23 mouse cellular contexts compared by ENCODE assay signal in genomic region chr4:154360441-154360840, GRCm38 (mm10). TPM values are rescaled to one million over a fixed set of nuclear protein-coding genes. Genes with fewer than 3 reads are reported as not detected.
DNase-seq lines count a peak whose midpoint lies in the region; ATAC-seq lines count a peak whose summit lies in the region.
"Had no signal": no experiment of that assay in that cellular context is flagged by ENCODE, and none has a peak within 500 bp of the region (broad histone marks: within the 10 kb centered on the region; RNA-seq: fewer than 3 reads in every experiment).

No protein-coding gene starts in this region.

- H3K4me3 ChIP-seq in lung, embryonic 15.5 days, result no peak overlapping the region
- no peak overlapping the region for H3K4me3 ChIP-seq in intestine, embryonic 15.5 days (replicated peaks)
- no peak overlapping the region for H3K4me3 ChIP-seq in stomach, embryonic 15.5 days (replicated peaks)
- H3K4me3 ChIP-seq: forebrain, embryonic 12.5 days; hindbrain, embryonic 15.5 days; liver, embryonic 15.5 days; midbrain, embryonic 13.5 days had no signal

- DNase-seq in lung, adult 18-20 months, result no peak
- DNase-seq in R1 (ENCODE audit: low read depth, low spot score) (peak; percentile 73), liver (no peak)
- no peak for DNase-seq in right cerebral cortex, postnatal 10 days (ENCODE audit: low spot score in 2 of 2)
- DNase-seq: adrenal gland, postnatal 25 days; cerebellum, adult 11 months; gastrocnemius, postnatal 10 days; heart, adult 11 months; heart, postnatal 14 days; kidney, adult 18-20 months; right cerebral cortex, postnatal 25 days; thymus, postnatal 4 days had no signal

- no peak overlapping the region for H3K9ac ChIP-seq in lung, embryonic 15.5 days
- no peak overlapping the region for H3K9ac ChIP-seq in intestine, embryonic 15.5 days
- no peak overlapping the region for H3K9ac ChIP-seq in stomach, embryonic 15.5 days
- H3K9ac ChIP-seq: forebrain, embryonic 12.5 days; hindbrain, embryonic 15.5 days; liver, embryonic 15.5 days; midbrain, embryonic 13.5 days had no signal

- H3K4me2 ChIP-seq in lung, embryonic 15.5 days, result no peak overlapping the region
- H3K4me2 ChIP-seq in intestine, embryonic 15.5 days (replicated peaks), result no peak overlapping the region
- H3K4me2 ChIP-seq in stomach, embryonic 15.5 days, result no peak overlapping the region
- H3K4me2 ChIP-seq: forebrain, embryonic 12.5 days; hindbrain, embryonic 15.5 days; liver, embryonic 15.5 days; midbrain, embryonic 13.5 days had no signal

- H3K27me3 ChIP-seq in lung, embryonic 15.5 days, result no peaks in the 10 kb centered on the region; the same call in 1 of the 2 replicates
- no peaks in the 10 kb centered on the region for H3K27me3 ChIP-seq in intestine, embryonic 15.5 days (replicated peaks)
- H3K27me3 ChIP-seq in stomach, embryonic 15.5 days (replicated peaks), result no peaks in the 10 kb centered on the region
- H3K27me3 ChIP-seq: liver, embryonic 15.5 days had no signal

- WGBS in lung, embryonic 15.5 days, result 67% methylated on average over 6 of the region's 7 CpGs
- 82% methylated on average over 6 of the region's 7 CpGs for whole genome bisulfite sequencing in intestine, embryonic 15.5 days
- 63% methylated on average over 6 of the region's 7 CpGs for WGBS in stomach, embryonic 15.5 days

- peak overlapping the region; percentile 90 for H3K27ac ChIP-seq in lung, embryonic 15.5 days
- peak overlapping the region; percentile 79 for H3K27ac ChIP-seq in intestine, embryonic 15.5 days
- peak overlapping the region; percentile 81 for H3K27ac ChIP-seq in stomach, embryonic 15.5 days
- H3K27ac ChIP-seq: forebrain, embryonic 12.5 days; hindbrain, embryonic 15.5 days; liver, embryonic 15.5 days; midbrain, embryonic 13.5 days had no signal

- peaks cover 41% of the 10 kb centered on the region for H3K4me1 ChIP-seq in lung, embryonic 15.5 days
- peaks cover 16% of the 10 kb centered on the region for H3K4me1 ChIP-seq in intestine, embryonic 15.5 days (replicated peaks)
- H3K4me1 ChIP-seq in stomach, embryonic 15.5 days, result peaks cover 8% of the 10 kb centered on the region; the same call in 1 of the 2 replicates
- H3K4me1 ChIP-seq: hindbrain, embryonic 15.5 days; liver, embryonic 15.5 days had no signal

- 0 out of 2 replicates have a peak, but pooled peaks have one; percentile 33 for ATAC-seq in lung, embryonic 15.5 days (ENCODE audit: borderline replicate concordance, extremely low read depth, low FRiP score, low TSS enrichment)
- ATAC-seq in intestine, embryonic 15.5 days, result no peak
- no peak for ATAC-seq in stomach, embryonic 15.5 days (ENCODE audit: insufficient read depth, low FRiP score, low read depth)
- ATAC-seq: midbrain, embryonic 13.5 days had no signal

- H3K36me3 ChIP-seq in lung, embryonic 15.5 days, result no peaks in the 10 kb centered on the region
- H3K36me3 ChIP-seq in intestine, embryonic 15.5 days, result no peaks in the 10 kb centered on the region
- no peaks in the 10 kb centered on the region for H3K36me3 ChIP-seq in stomach, embryonic 15.5 days
- H3K36me3 ChIP-seq: G1E; hindbrain, embryonic 15.5 days; liver, embryonic 15.5 days; midbrain, embryonic 13.5 days had no signal

- H3K9me3 ChIP-seq in lung, embryonic 15.5 days, result no peaks in the 10 kb centered on the region
- no peaks in the 10 kb centered on the region for H3K9me3 ChIP-seq in intestine, embryonic 15.5 days
- no peaks in the 10 kb centered on the region for H3K9me3 ChIP-seq in stomach, embryonic 15.5 days
- H3K9me3 ChIP-seq: forebrain, embryonic 12.5 days; hindbrain, embryonic 15.5 days; liver, embryonic 15.5 days; midbrain, embryonic 13.5 days had no signal

RNA-seq across cellular contexts. Expression of gene B230104I21Rik, which starts 24.5 kb away (rescaled TPM):
- not detected in 2 replicates for polyA plus RNA-seq in lung, embryonic 15.5 days (2015; fragmentation: Nextera tagmentation; extraction: Ambion mirVana)
- not detected in 2 replicates for polyA plus RNA-seq in intestine, embryonic 15.5 days (2015; fragmentation: Nextera tagmentation; extraction: Ambion mirVana)
- polyA plus RNA-seq in stomach, embryonic 15.5 days (2015; fragmentation: Nextera tagmentation; extraction: Ambion mirVana), result not detected in 2 replicates
- polyA plus RNA-seq: G1E; hindbrain, embryonic 15.5 days; kidney, postnatal 0 days; limb, embryonic 14.5 days; liver, embryonic 15.5 days; midbrain, embryonic 13.5 days; neural tube, embryonic 14.5 days had no signal

RNA-seq across cellular contexts. Expression of gene Arhgef16, which starts 59.0 kb away (rescaled TPM):
- polyA plus RNA-seq in lung, embryonic 15.5 days (2015; fragmentation: Nextera tagmentation; extraction: Ambion mirVana), result 20.8 and 23.0 TPM in 2 replicates
- 50.3 and 57.1 TPM in 2 replicates for polyA plus RNA-seq in intestine, embryonic 15.5 days (2015; fragmentation: Nextera tagmentation; extraction: Ambion mirVana)
- 35.9 and 44.0 TPM in 2 replicates for polyA plus RNA-seq in stomach, embryonic 15.5 days (2015; fragmentation: Nextera tagmentation; extraction: Ambion mirVana)
- polyA plus RNA-seq: G1E had no signal
